Mouse (Mus musculus): ENCODE results near the gene Olfr204.
"Not testable (repeated sequence)": the region's sequence is repeated elsewhere in the genome, so short reads cannot be mapped to it uniquely, and the experiment has no call there.

Olfr204 gene

DNA sequence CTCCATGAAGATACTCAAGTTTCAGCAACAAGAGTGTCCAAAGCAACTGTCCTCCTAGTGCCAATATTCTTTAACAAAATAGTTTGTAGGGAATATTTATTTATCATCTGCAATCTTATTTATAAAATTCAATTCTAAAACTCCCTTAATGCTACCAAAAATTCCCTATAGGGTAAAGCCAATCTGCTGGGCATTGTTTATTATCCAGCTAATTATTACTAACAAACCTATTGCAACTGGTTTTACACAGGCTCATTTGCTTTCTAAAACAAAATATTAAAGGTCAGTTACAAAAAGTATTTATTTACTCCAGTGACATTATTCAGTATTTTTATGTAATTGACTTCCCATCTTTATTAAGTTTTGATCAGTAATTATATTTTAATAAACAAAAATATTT is at the start of gene Olfr204:
Olfr204 (minus strand) TSS at position 101 of the 400 bp plus-strand sequence.
- DNase-seq (ENCODE audit: low read depth), result no peak

DNA sequence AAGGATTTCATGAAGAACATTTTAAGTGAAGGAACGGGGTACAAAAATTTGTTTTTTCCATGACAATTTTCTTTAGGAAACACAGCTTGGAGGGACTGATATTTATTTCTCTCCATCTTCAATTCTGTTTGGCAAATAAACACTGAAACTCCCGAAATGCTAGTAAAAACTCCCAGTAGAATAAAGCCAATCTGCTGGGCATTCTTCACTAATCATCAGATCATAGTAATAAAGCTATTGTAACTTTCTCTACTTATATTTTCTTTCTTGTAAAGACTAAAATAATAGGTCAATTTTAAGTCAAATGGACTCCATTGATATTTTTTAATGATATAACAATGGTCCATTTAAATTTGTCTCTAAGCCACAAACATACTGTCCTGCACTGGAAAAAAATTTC is 45.8 kb upstream of the Olfr204 start, which contains the start of gene Olfr209:
Olfr209 (minus strand) TSS at position 101 of the 400 bp plus-strand sequence.
- no peak for DNase-seq (ENCODE audit: low read depth)

DNA sequence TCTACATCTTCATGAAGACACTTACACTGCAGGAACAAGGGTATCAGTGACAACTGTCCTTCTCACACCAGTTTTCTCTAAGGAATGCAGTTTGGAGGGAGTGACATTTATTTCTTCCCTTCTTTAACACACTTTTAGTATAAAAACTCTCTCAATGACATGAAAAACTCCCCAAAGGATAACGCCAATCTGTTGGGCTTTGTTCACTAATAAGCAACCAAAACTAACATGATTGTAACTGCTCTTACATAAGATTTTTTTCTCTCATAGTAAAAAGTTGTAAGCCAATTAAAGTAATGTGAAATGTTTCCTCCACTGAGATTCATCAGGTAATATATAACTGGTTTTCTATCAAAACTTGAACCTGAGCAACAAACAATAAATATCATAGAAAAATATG is 31.1 kb upstream of the Olfr204 start, which contains the start of gene Olfr206:
Olfr206 (minus strand) TSS at position 101 of the 400 bp plus-strand sequence.
- no peak for DNase-seq (ENCODE audit: low read depth)

DNA sequence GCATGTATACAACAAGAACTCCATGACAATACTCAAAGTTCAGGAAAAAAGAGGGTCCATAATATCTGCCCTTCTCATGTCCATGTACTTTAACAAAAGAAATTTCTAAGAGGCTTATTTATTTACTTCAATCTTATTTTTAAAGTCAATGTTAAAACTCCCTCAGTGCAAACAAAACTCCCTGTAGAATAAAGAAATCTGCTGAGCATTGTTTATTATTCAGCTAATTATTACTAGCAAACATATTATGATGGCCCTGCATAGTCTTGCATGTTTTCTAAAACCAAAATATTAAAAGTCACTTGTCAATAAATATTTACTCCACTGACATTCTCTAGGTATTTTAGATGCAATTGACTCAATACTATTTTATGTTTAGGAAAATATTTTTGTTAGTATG is 13.0 kb upstream of the Olfr204 start, which contains the start of gene Olfr205:
Olfr205 (minus strand) TSS at position 101 of the 400 bp plus-strand sequence.
- no peak for DNase-seq (ENCODE audit: low read depth)

DNA sequence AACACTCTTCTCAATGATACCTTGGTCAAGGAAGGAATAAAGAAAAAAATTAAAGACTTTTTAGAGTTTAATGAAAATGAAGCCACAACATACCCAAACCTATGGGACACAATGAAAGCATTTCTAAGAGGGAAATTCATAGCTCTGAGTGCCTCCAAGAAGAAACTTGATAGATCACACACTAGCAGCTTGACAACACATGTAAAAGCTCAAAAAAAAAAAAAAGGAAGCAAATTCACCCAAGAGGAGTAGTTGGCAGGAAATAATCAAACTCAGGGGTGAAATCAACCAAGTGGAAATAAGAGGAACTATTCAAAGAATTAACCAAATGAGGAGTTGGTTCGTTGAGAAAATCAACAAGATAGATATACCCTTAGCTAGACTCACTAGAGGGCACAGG is 5.2 kb upstream of the Olfr204 start:
- not testable (repeated sequence) for DNase-seq (ENCODE audit: low read depth)

DNA sequence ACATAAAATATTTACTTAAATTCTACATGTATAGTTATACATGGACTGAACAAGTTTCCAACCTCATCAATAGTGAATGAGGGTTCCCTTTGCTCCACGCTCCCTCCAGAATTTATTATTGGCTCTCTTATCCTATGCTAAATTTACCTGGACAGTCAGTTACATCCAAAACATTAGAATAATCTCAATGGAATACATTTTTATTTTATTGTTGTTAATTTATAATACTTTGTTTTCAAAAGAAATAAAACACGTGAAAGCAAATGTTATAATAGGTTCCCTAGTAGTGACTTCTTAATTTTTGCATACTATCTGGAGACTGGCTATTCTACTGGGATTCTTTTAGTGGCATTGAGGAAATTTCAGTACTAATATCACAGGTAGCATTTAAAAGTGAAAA is 19.5 kb downstream of the Olfr204 start, which contains the start of gene Olfr203:
Olfr203 (plus strand) TSS at position 301 of the 400 bp plus-strand sequence.
- DNase-seq (ENCODE audit: low read depth), result no peak

DNA sequence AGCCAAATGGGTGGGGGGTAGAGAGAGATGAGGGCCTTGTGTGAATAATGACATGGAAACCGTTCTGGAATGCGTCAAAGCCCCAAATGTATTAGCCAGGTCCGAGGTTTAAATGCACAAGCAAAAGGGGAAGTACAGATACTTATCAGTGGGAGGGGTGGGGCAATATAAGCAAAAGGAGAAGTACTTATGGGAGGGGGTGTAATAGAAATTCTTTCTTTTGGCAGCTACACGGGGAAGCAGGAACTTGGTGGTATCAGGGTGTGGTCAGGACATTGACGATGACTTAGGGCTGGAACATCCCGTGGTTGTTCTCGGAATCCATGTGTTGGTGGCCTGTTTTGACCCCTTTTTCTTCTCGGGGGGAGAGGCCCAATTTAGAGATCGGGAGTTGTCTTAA is 30.5 kb downstream of the Olfr204 start:
- DNase-seq (ENCODE audit: low read depth), result peak; percentile 69

DNA sequence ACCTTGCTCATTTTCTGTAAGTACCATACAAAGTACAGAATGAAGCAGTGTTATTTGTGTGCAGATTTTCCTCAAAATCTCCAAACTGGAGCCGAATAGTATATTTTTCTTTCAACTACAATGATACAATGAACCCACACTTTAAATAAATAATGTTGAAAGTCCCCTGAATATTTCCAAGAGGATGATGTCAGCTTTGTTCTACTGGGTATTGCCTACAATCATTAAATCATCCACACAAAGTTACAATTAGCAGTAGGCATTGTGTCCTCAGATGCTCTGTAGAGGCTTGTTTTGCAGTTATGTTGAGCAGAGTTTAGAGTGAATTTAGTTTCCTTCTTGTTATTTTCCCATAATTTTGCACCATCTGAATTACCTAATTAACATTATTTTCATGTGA is 31.4 kb downstream of the Olfr204 start, which contains the start of gene Olfr202:
Olfr202 (minus strand) TSS at position 101 of the 400 bp plus-strand sequence.
- DNase-seq (ENCODE audit: low read depth), result no peak

DNA sequence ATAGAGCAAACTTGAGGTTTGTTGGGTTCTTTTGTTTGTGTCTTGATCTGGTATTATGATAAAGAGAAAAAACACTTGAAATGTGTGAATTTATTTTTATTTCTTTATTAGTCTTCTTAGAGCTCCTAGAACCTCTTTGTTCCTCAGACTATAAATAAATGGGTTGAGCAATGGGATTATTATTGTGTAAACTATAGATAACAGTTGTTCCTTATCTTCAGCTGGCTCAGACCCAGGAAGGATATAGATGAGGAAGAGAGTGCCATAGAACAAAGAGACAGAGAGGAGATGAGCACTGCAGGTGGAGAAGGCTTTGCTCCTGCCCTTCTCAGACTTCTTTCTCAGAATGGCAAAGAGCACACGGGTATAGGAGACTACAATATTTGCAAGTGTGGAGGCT is 34.6 kb downstream of the Olfr204 start:
- DNase-seq (ENCODE audit: low read depth), result peak; percentile 44

DNA sequence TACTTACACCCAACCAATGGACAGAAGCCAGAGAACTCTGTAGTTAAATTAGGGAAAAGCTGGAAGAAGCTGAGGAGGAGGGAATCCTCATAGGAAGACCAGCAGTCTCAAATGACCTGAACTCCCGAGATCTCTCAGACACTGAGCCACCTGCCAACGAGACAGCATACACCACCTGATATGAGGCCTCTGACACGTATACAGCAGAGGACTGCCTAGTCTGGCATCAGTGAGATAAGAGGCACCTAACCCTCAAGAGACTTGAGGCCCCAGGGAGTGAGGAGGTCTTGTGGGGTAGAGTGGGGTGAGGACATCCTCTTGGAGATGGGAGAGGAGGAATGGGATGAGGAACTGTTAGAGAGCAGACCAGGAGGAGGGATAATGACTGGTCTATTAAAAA is 37.5 kb downstream of the Olfr204 start:
- DNase-seq (ENCODE audit: low read depth), result no peak

DNA sequence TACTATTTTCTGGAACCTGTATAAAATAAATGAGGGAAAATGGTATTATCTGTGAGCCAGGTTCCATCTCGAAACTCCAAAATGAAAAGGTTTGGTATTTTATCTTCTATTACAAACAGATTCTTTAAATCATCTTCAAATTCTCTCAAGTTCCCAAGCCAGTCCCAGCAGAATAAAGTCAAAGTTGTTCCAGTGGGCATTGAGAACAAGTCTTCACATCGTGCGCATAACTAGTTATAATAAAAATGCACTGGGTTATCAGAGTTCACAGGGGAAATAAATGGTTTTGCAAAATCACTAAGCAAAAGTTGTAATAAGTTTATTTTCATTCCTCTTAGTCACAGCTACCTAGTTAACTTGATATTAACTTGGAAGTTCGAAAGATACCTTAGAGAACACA is 45.5 kb downstream of the Olfr204 start, which contains the start of gene Olfr201:
Olfr201 (minus strand) TSS at position 101 of the 400 bp plus-strand sequence.
- not testable (repeated sequence) for DNase-seq (ENCODE audit: low read depth)

DNA sequence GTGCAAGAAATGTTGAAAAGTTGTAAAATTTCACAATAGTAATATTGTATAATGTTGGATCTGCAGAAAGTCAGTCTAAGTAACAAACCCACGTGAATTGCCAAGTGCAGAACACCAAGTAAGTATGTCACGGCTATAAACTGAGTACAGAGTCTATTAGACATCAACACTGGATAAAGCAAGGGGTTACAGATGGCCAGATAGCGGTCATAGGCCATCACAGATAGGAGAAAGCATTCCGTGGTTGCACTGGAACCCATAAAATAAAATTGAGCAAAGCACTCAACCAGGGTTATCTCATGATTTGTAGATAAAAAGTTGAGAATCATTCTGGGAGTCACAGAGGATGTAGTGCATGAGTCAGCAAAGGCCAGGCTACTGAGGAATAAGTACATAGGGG is 49.0 kb downstream of the Olfr204 start:
- peak; percentile 43 for DNase-seq (ENCODE audit: low read depth)
